Mouse (Mus musculus) G1E (cell line): ENCODE measurements around the gene Nav1. TPM values are rescaled to one million over a fixed set of nuclear protein-coding genes. Genes with fewer than 3 reads are reported as not detected.
A peak's percentile ranks its signal among the peaks of the same experiment; 100 is the strongest.

ENCODE experiments used
- ATAC-seq: 2 replicates; pipeline ENCODE4 v1.8.0; 2016; ENCODE audit warnings: mild to moderate bottlenecking; ENCODE audit not compliant: insufficient number of reproducible peaks, poor library complexity, low FRiP score, severe bottlenecking; ENCODE audit errors: extremely low read depth
- DNase-seq: peaks from one replicate; pipeline ENCODE4 v3.0.0; 2012; ENCODE audit warnings: low spot score
- H3K27me3 ChIP-seq: 2 replicates; pipeline ENCODE4 v1.6.1; 2012; ENCODE audit warnings: mild to moderate bottlenecking, low read length, inconsistent platforms; ENCODE audit not compliant: insufficient read depth
- H3K36me3 ChIP-seq: replicated peaks from 2 replicates; pipeline ENCODE3; 2012; ENCODE audit warnings: mild to moderate bottlenecking, inconsistent platforms
- H3K4me1 ChIP-seq: 2 replicates; pipeline ENCODE4 v1.6.1; 2012; ENCODE audit warnings: low read depth, low read length, inconsistent platforms, mixed read lengths; ENCODE audit not compliant: insufficient read depth
- H3K4me3 ChIP-seq: 2 replicates; pipeline ENCODE4 v1.5.1; 2012; ENCODE audit warnings: low read depth, mild to moderate bottlenecking, inconsistent platforms, low read length, moderate library complexity, mixed read lengths
- H3K9me3 ChIP-seq: replicated peaks from 2 replicates; pipeline ENCODE4 v1.6.1; 2012; ENCODE audit warnings: inconsistent platforms
- CTCF ChIP-seq: IDR thresholded peaks from 2 replicates; pipeline ENCODE4 v1.5.1; 2012; ENCODE audit warnings: low read depth, low read length, inconsistent platforms, mixed read lengths
- GATA1 ChIP-seq: IDR thresholded peaks from 2 replicates; pipeline ENCODE4 v1.6.1; 2012; ENCODE audit warnings: borderline replicate concordance, low read length, inconsistent platforms, mixed read lengths
- GATA2 ChIP-seq: IDR thresholded peaks from 2 replicates; pipeline ENCODE4 v1.6.1; 2012; ENCODE audit warnings: low read depth, low read length, inconsistent platforms, borderline replicate concordance
- POLR2AphosphoS5 ChIP-seq: IDR thresholded peaks from 2 replicates; pipeline ENCODE4 v1.6.1; 2012; ENCODE audit warnings: low read depth, low read length, inconsistent platforms; ENCODE audit not compliant: insufficient replicate concordance
- TAL1 ChIP-seq: conservative IDR thresholded peaks from 2 replicates; pipeline ENCODE4 v1.6.1; 2012; ENCODE audit warnings: low read depth, low read length, inconsistent platforms, mixed read lengths
- polyA plus RNA-seq: library from polyadenylated mRNA; stranded (reverse); fragments of >175 nt; gene quantifications from 2 replicates; pipeline ENCODE4 v1.2.3, GENCODE M21; 2012
- total RNA-seq, 2 experiments: library from RNA; stranded (forward) in 1 of 2; stranded (reverse) in 1 of 2; fragments of 200-1000 nt in 1 of 2; fragments of >200 nt in 1 of 2; fragmentation: Nextera tagmentation in 1 of 2; gene quantifications; 2 replicates each; pipeline ENCODE4 v1.2.3; 2014 to 2017

The Nav1 gene
- total and polyA plus RNA-seq, 3 experiments = 0.22 TPM; not detected in 2

DNA sequence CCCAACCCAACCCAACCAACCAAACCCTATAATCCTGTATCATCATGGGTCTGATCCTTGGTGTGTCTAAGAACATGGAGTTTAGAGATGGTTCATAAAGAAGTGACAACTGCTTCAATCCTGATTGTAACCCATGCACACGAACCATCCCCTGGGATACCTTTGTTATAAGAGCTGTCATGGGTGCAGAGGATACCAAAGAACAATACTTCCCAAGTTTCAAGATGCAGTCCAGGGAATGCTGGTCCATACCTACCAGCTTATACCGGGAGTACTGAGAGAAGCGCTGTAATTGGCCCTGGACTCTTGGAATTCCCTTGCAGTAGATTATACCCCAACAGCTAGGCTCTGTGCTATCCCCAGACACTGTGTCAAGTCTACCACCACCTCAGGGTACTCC, 165.2 kb downstream of the Nav1 start:
- Histone ChIP-seq H3K36me3 (no peaks in the 10 kb centered on the region), H3K27me3 (peaks cover 54% of the 10 kb centered on the region), H3K9me3 (no peaks in the 10 kb centered on the region), H3K4me3 (no peak overlapping the region), H3K4me1 (no peaks in the 10 kb centered on the region)
- DNase-seq = no peak
- no peak for TF ChIP-seq GATA1
- TF ChIP-seq CTCF = no peak
- TF ChIP-seq POLR2AphosphoS5 = no peak
- TF ChIP-seq GATA2 = no peak
- no peak for ATAC-seq

DNA sequence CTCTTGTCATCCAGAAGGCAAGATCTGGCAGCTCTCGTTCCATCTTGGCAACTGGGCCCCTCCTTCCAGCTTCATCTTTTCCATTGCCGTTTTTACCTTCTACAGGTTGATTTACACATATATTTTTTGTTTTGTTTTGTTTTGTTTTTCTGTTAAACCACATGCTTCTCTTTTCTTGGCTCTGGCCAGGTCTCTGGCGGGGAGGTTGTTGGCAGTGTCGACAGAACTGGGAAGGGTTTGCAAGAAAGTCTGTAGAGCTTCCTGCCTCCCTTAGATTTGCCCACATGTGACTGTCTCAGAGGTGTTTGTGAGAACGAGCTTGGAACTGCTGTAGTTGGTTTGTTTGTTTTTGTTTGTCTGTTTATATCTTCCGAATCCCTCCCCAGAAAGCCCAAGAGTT, 166.1 kb downstream of the Nav1 start:
- TF ChIP-seq GATA2 = no peak
- TF ChIP-seq GATA1 = no peak
- TF ChIP-seq TAL1 = no peak
- TF ChIP-seq CTCF = no peak
- no peak for TF ChIP-seq POLR2AphosphoS5
- no peaks in the 10 kb centered on the region for H3K4me1 ChIP-seq
- H3K27me3 ChIP-seq = peaks cover 54% of the 10 kb centered on the region
- H3K9me3 ChIP-seq = no peaks in the 10 kb centered on the region
- ATAC-seq (no peak), DNase-seq (no peak)
- no peak overlapping the region for H3K4me3 ChIP-seq
- no peaks in the 10 kb centered on the region for H3K36me3 ChIP-seq

DNA sequence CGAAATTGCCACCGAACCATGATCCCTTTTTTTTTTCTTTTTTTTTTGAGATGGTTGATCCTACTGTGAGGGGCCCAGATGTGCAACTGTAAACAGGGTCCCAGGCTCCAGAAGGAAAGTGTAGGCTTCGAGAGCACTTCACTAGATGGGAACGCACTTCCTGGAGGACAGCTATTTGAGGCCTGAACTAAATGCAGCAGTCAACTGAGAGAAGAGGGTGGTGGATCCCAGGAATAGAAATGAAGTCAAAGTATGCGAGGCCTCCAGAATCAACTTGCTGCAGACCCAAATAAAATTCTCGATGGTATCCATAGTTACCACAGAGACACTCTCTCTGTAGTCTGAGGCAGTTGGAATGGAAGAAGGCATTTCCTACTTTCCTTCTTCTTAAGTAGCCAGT, 168.3 kb downstream of the Nav1 start:
- no peaks in the 10 kb centered on the region for H3K9me3 ChIP-seq
- peaks cover 64% of the 10 kb centered on the region for H3K27me3 ChIP-seq
- DNase-seq (no peak), ATAC-seq (no peak)
- H3K4me3 ChIP-seq = no peak overlapping the region
- H3K4me1 ChIP-seq = no peaks in the 10 kb centered on the region
- TF ChIP-seq POLR2AphosphoS5 (no peak), TAL1 (no peak), CTCF (no peak), GATA1 (no peak), GATA2 (no peak)
- H3K36me3 ChIP-seq = no peaks in the 10 kb centered on the region

- no peak for DNase-seq
- Histone ChIP-seq H3K4me3 (no peak overlapping the region), H3K27me3 (peaks cover 54% of the 10 kb centered on the region), H3K9me3 (no peaks in the 10 kb centered on the region), H3K36me3 (peaks cover 3% of the 10 kb centered on the region), H3K4me1 (peaks cover 9% of the 10 kb centered on the region)
- TF ChIP-seq POLR2AphosphoS5 (no peak), GATA1 (no peak)
- ATAC-seq = no peak
Observed at GRCm38 (mm10) chr1:135435823-135436222, 171.3 kb downstream of the Nav1 start.

GRCm38 (mm10) chr1:135430669-135431017, 176.5 kb downstream of the Nav1 start:
- H3K4me1 ChIP-seq = peaks cover 30% of the 10 kb centered on the region

GRCm38 (mm10) chr1:135429901-135430668, 177.0 kb downstream of the Nav1 start, which contains the start of gene Ipo9:
TSS of gene Ipo9 (minus strand) at chr1:135430499.
- Histone ChIP-seq H3K4me3 (peak within 1 kb of the TSS; percentile 90), H3K9me3 (no peaks in the 10 kb centered on the region), H3K36me3 (peaks cover 35% of the 10 kb centered on the region), H3K27me3 (peaks cover 21% of the 10 kb centered on the region), H3K4me1 (peaks cover 30% of the 10 kb centered on the region)
- ATAC-seq (peak; percentile 71), DNase-seq (peak; percentile 100)
- TF ChIP-seq POLR2AphosphoS5 = no peak
- no peak for TF ChIP-seq TAL1
- TF ChIP-seq GATA1 = no peak
- no peak for TF ChIP-seq GATA2
- no peak for TF ChIP-seq CTCF

More at GRCm38 (mm10) chr1:135430669-135431017, 176.5 kb downstream of the Nav1 start:
- Histone ChIP-seq H3K9me3 (no peaks in the 10 kb centered on the region), H3K27me3 (peaks cover 24% of the 10 kb centered on the region), H3K4me3 (peak overlapping the region; percentile 90), H3K36me3 (peaks cover 30% of the 10 kb centered on the region)
- ATAC-seq (peak; percentile 57), DNase-seq (no peak)
- no peak for TF ChIP-seq TAL1
- no peak for TF ChIP-seq POLR2AphosphoS5
- no peak for TF ChIP-seq GATA1
- TF ChIP-seq GATA2 = no peak

DNA sequence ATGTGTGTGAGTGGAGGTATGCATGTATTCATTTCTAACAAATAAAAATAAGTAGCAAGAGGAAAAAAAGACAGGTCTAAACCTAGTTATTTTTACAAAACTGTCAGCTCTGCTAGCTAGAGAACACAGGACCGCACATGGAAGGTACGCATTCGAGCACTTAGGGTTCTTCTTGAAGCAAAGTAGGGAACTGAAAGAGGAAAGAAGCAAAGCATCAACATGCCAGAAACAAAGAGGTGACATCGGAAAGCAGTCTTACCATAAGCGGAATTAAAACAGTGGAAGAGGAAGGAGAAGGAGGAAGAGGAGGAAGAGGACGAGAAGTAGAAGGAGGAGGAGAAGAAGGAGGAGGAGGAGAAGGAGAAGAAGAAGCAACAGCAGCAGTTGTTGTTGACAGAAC, 179.7 kb downstream of the Nav1 start:
- Histone ChIP-seq H3K4me1 (peaks cover 30% of the 10 kb centered on the region), H3K4me3 (no peak overlapping the region)
- no peak for TF ChIP-seq GATA2

More for the DNA sequence above, 179.7 kb downstream of the Nav1 start:
- Histone ChIP-seq H3K27me3 (peaks cover 7% of the 10 kb centered on the region; the same call in 1 of the 2 replicates), H3K36me3 (peaks cover 61% of the 10 kb centered on the region), H3K9me3 (no peaks in the 10 kb centered on the region)
- no peak for DNase-seq
- ATAC-seq = no peak
